Mouse (Mus musculus) limb, embryonic 12.5 days (tissue): ENCODE measurements at regions not wholly inside any gene's neighbourhood (a gene's known extent, or its start where the extent isn't known, plus 50 kb on each side); places are given as distances from the start of the nearest gene placed in this dataset.

Source experiments
- ATAC-seq: fragments of 200-750 bp; cut with Nextera tagmentation; 2 replicates; pipeline ENCODE4 v1.8.0; 2017; ENCODE audit warnings: low read depth, moderate TSS enrichment; ENCODE audit not compliant: insufficient number of reproducible peaks, insufficient read depth, low FRiP score, low TSS enrichment
- H3K27ac ChIP-seq: fragments of 300-500 bp; sonication (generic); 2 replicates; pipeline ENCODE4 v1.5.1; 2016; ENCODE audit warnings: mild to moderate bottlenecking, moderate library complexity
- H3K27me3 ChIP-seq: fragments of 300-500 bp; sonication (generic); 2 replicates; pipeline ENCODE4 v1.6.1; 2016; ENCODE audit warnings: mild to moderate bottlenecking, moderate library complexity
- H3K36me3 ChIP-seq: fragments of 300-500 bp; sonication (generic); 2 replicates; pipeline ENCODE4 v1.6.1; 2016; ENCODE audit warnings: mild to moderate bottlenecking, moderate library complexity
- H3K4me1 ChIP-seq: fragments of 300-500 bp; sonication (generic); replicated peaks from 2 replicates; pipeline ENCODE4 v1.6.1; 2016
- H3K4me2 ChIP-seq: fragments of 300-500 bp; sonication (generic); 2 replicates; pipeline ENCODE4 v1.6.1; 2016; ENCODE audit warnings: mild to moderate bottlenecking, moderate library complexity
- H3K4me3 ChIP-seq: fragments of 300-500 bp; sonication (generic); replicated peaks from 2 replicates; pipeline ENCODE4 v1.5.1; 2016; ENCODE audit warnings: mild to moderate bottlenecking
- H3K9ac ChIP-seq: fragments of 300-500 bp; sonication (generic); replicated peaks from 2 replicates; pipeline ENCODE4 v1.6.1; 2016; ENCODE audit warnings: mild to moderate bottlenecking, moderate library complexity
- H3K9me3 ChIP-seq: fragments of 300-500 bp; sonication (generic); 2 replicates; pipeline ENCODE4 v1.6.1; 2016; ENCODE audit warnings: mild to moderate bottlenecking, moderate library complexity
- WGBS: fragments of 180-500 bp; shearing (Covaris S2); methylation state at CpG from one replicate; pipeline ENCODE4 v1.1.7; 2016; 5-methylcytosine and 5-hydroxymethylcytosine counted together

DNA sequence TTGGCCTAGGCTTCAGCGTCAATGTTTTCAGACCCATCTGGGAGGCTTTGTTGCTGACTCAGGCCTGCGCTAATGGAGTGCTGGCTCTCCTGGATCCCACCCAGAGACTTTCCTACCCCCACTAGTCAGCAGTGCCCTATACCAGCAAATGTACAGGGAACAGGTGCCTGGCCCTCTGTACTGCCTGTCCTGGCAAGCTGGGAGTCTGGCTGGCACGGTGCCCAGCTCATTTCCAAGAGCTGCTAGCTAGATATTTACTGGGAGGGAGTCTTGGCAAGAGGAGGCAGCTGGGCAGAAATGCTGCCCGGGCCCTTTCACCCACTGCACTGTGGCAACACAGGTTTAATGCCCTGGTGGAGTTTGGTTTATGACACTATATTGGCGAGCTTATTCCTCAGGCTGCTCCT is 197.2 kb downstream of the Emp1 start:
- peak; percentile 79; the same call in 1 of the 2 replicates for ATAC-seq
- no peak overlapping the region for H3K4me2 ChIP-seq

DNA sequence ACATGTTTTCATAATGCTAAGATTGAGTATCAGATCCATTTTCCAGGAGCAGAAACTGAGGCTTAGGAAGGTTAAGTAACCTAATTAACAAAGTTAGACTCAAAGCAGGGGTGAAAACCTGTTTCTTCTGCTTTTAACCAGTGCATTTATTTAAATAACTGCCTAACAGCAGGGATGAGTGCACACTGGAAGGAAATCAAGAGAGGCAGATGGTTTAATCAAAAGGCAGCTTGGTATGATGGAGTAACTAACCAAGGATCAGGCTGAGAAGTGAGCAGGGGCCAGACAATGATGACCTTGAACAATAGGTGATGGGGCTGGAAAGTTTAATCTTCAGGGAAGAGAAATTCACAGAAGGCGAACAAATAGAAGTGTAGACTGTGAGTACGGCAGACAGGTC is 199.9 kb downstream of the Emp1 start:
- Histone ChIP-seq H3K4me2 (no peak overlapping the region), H3K4me3 (no peak overlapping the region), H3K9me3 (no peaks in the 10 kb centered on the region), H3K27ac (no peak overlapping the region), H3K4me1 (0 out of 2 replicates have a peak, but pooled peaks cover 5% of the 10 kb centered on the region), H3K27me3 (0 out of 2 replicates have a peak, but pooled peaks cover 3% of the 10 kb centered on the region), H3K36me3 (no peaks in the 10 kb centered on the region), H3K9ac (no peak overlapping the region)
- ATAC-seq, result no peak
- WGBS, result 88% methylated on average over 2 of the region's 2 CpGs

More for the DNA sequence above, 197.2 kb downstream of the Emp1 start:
- Histone ChIP-seq H3K4me3 (no peak overlapping the region), H3K9me3 (no peaks in the 10 kb centered on the region), H3K27me3 (0 out of 2 replicates have a peak, but pooled peaks cover 3% of the 10 kb centered on the region), H3K4me1 (0 out of 2 replicates have a peak, but pooled peaks cover 5% of the 10 kb centered on the region), H3K27ac (no peak overlapping the region), H3K36me3 (no peaks in the 10 kb centered on the region), H3K9ac (no peak overlapping the region)
- 71% methylated on average over 5 of the region's 5 CpGs for WGBS

- no peak for ATAC-seq
These were observed 201.4 kb downstream of the Emp1 start for GRCm38 (mm10) chr6:135563766-135564165.

DNA sequence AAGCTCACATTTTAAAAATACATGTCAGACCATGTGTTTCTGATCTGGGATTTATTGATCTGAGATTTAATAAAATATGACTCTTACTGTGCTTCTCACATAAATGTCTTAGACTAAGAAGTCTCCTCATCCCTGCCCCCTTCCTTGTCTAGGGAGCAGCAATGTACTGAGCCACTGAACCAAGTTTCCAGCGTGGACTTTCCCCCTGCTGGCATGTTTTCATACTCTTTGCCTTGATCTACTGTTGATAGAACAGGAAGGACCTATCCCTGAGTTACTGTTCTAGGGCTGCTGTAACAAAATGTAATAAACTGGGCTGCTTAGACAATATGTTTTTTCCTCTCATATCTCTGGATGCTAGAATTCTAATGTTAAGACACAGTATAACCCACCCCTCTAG is 206.7 kb downstream of the Emp1 start:
- Histone ChIP-seq H3K36me3 (no peaks in the 10 kb centered on the region), H3K4me1 (no peaks in the 10 kb centered on the region), H3K9me3 (no peaks in the 10 kb centered on the region), H3K27me3 (no peaks in the 10 kb centered on the region), H3K4me3 (no peak overlapping the region), H3K4me2 (no peak overlapping the region), H3K27ac (no peak overlapping the region), H3K9ac (no peak overlapping the region)
- ATAC-seq, result no peak
- 67% methylated on average over 1 of the region's 1 CpGs for WGBS

More at GRCm38 (mm10) chr6:135563766-135564165, 201.4 kb downstream of the Emp1 start:
- H3K36me3 ChIP-seq, result no peaks in the 10 kb centered on the region
- H3K27me3 ChIP-seq, result 0 out of 2 replicates have a peak, but pooled peaks cover 3% of the 10 kb centered on the region
- no peak overlapping the region for H3K9ac ChIP-seq
- 0 out of 2 replicates have a peak, but pooled peaks cover 5% of the 10 kb centered on the region for H3K4me1 ChIP-seq
- no peak overlapping the region for H3K4me2 ChIP-seq
- H3K27ac ChIP-seq, result no peak overlapping the region
- H3K4me3 ChIP-seq, result no peak overlapping the region
- no peaks in the 10 kb centered on the region for H3K9me3 ChIP-seq

DNA sequence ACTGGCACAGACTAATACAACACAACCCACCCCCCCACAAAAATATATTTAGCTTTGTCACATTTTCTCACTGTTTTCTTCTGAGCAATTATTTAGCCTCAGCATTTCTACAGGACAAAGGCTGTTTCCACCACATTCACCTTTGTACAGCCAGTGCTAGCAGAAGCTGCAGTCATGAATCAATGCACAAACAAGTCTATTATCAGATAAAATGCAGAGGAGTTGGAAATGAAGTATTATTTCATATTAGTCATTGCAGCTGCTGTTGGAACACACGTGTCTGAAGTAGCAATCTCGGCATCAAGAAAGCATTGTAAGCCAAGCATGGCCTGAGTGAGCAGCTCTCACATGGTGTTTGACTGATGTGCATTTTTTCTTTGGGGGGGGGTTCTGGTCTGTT is 212.9 kb downstream of the Emp1 start:
- Histone ChIP-seq H3K9me3 (no peaks in the 10 kb centered on the region), H3K27me3 (no peaks in the 10 kb centered on the region), H3K4me3 (no peak overlapping the region), H3K9ac (no peak overlapping the region), H3K4me2 (no peak overlapping the region), H3K27ac (no peak overlapping the region), H3K36me3 (no peaks in the 10 kb centered on the region), H3K4me1 (no peaks in the 10 kb centered on the region)
- 79% methylated on average over 2 of the region's 2 CpGs for WGBS
- ATAC-seq, result no peak

DNA sequence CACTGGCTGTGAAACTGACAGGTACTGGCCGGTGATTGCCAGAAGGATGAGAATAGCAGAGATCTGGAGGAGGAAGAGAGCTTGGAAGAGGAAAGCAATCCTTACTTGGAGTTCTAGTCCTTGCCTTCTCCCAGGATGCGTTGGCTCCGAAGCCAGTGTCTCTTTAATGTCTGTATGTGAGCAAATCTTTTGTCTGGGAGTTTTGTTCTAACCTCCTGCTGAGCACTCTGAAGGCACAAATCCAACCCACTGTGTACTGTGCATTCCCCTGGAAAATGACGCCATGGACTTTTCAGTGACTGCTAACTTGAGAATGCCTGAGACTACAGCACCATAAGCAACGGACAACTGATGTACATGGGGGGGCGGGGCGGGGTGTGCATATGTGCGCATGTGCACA is 216.4 kb downstream of the Emp1 start:
- no peak for ATAC-seq
- 88% methylated on average over 8 of the region's 8 CpGs for WGBS
- Histone ChIP-seq H3K9ac (no peak overlapping the region), H3K4me3 (no peak overlapping the region), H3K36me3 (no peaks in the 10 kb centered on the region), H3K4me1 (no peaks in the 10 kb centered on the region), H3K27me3 (no peaks in the 10 kb centered on the region), H3K9me3 (no peaks in the 10 kb centered on the region), H3K27ac (no peak overlapping the region), H3K4me2 (no peak overlapping the region)

- Histone ChIP-seq H3K36me3 (no peaks in the 10 kb centered on the region), H3K9ac (no peak overlapping the region), H3K4me3 (no peak overlapping the region), H3K4me1 (no peaks in the 10 kb centered on the region), H3K27ac (no peak overlapping the region), H3K27me3 (no peaks in the 10 kb centered on the region), H3K4me2 (no peak overlapping the region), H3K9me3 (no peaks in the 10 kb centered on the region)
- WGBS, result 55% methylated on average over 2 of the region's 2 CpGs
- no peak for ATAC-seq
These were observed 220.2 kb downstream of the Emp1 start for GRCm38 (mm10) chr6:135582567-135582966.

DNA sequence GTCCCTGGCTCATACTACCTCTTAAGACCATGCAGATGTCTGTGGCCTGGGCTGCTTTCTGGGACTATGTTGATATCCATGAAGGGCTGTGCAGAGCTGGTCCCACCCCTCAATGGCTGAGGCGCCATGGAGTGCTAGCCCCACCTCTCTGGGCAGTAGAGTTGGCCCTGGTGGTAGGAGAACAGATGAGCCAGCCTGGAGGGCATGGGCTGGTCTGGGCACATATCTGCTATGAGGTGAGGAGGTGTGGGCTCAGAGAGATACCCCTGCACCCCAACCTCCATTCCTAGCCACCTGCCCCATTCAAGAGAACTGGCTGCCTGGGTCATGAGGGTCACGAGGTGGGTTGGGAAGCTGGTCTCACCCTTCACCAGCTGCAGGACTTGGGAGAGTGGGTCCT is 222.4 kb downstream of the Emp1 start:
- no peak overlapping the region for H3K9ac ChIP-seq
- WGBS, result 93% methylated on average over 2 of the region's 2 CpGs
- no peak overlapping the region for H3K4me3 ChIP-seq
- no peak overlapping the region for H3K4me2 ChIP-seq
- H3K36me3 ChIP-seq, result no peaks in the 10 kb centered on the region
- no peaks in the 10 kb centered on the region for H3K9me3 ChIP-seq
- H3K27me3 ChIP-seq, result no peaks in the 10 kb centered on the region
- no peak overlapping the region for H3K27ac ChIP-seq
- H3K4me1 ChIP-seq, result no peaks in the 10 kb centered on the region
- no peak for ATAC-seq

DNA sequence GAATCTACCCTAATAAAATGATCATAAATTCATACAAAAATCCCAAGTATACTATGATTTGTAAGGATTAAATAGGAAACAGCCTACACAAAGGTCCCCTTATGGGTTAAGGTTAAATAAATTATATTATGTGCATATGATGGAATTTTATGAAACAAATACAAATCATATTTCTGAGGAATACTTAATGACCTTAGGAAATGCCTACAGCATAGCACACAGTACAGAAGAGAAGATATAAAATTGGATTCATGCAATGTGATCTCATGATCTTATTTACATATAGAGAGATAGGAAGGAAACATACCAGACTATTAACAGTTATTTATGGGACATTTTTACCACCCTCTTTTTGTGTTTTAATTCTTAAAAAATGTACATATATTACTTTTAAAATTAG is 227.7 kb downstream of the Emp1 start:
- H3K9ac ChIP-seq, result no peak overlapping the region
- H3K4me3 ChIP-seq, result no peak overlapping the region
- no peaks in the 10 kb centered on the region for H3K27me3 ChIP-seq
- H3K9me3 ChIP-seq, result no peaks in the 10 kb centered on the region
- no peak overlapping the region for H3K27ac ChIP-seq
- ATAC-seq, result no peak
- H3K36me3 ChIP-seq, result no peaks in the 10 kb centered on the region
- H3K4me1 ChIP-seq, result no peaks in the 10 kb centered on the region
- H3K4me2 ChIP-seq, result no peak overlapping the region

DNA sequence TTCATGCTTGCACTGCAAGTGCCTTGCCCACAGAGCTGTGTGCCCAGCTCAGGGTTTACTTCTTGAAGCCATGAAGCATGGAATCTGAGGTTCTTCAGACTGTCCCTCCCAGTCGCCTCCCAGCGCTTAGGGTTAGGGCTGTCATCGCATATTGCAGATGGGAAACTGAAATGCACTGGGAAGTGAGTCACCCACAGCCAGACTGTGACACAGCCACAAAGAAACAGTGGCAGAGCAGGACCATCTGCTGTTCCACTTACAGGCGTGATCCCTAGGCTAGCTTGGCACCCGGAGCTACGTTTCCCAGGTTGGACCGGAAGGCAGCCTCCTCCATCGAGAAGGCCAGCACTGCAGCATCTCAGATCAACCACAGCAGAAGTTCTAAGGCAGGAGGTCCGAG is 228.7 kb downstream of the Emp1 start:
- ATAC-seq, result no peak
- no peak overlapping the region for H3K9ac ChIP-seq
- H3K4me2 ChIP-seq, result no peak overlapping the region
- H3K4me3 ChIP-seq, result no peak overlapping the region
- H3K36me3 ChIP-seq, result no peaks in the 10 kb centered on the region
- WGBS, result 92% methylated on average over 9 of the region's 9 CpGs
- H3K27ac ChIP-seq, result no peak overlapping the region
- no peaks in the 10 kb centered on the region for H3K4me1 ChIP-seq
- no peaks in the 10 kb centered on the region for H3K9me3 ChIP-seq
- H3K27me3 ChIP-seq, result no peaks in the 10 kb centered on the region

GRCm38 (mm10) chr6:135596358-135596757 is 234.0 kb downstream of the Emp1 start:
- no peaks in the 10 kb centered on the region for H3K27me3 ChIP-seq
- no peaks in the 10 kb centered on the region for H3K36me3 ChIP-seq
- no peaks in the 10 kb centered on the region for H3K9me3 ChIP-seq
- ATAC-seq, result no peak
- H3K4me2 ChIP-seq, result no peak overlapping the region
- H3K27ac ChIP-seq, result no peak overlapping the region
- WGBS, result 93% methylated on average over 4 of the region's 4 CpGs
- H3K4me1 ChIP-seq, result no peaks in the 10 kb centered on the region
- no peak overlapping the region for H3K9ac ChIP-seq
- H3K4me3 ChIP-seq, result no peak overlapping the region

GRCm38 (mm10) chr6:135610504-135611096 is 248.3 kb downstream of the Emp1 start:
- Histone ChIP-seq H3K4me3 (no peak overlapping the region), H3K27me3 (no peaks in the 10 kb centered on the region), H3K4me1 (peaks cover 5% of the 10 kb centered on the region; the same call in 1 of the 2 replicates), H3K27ac (no peak overlapping the region), H3K36me3 (no peaks in the 10 kb centered on the region), H3K9ac (no peak overlapping the region), H3K9me3 (no peaks in the 10 kb centered on the region), H3K4me2 (no peak overlapping the region)
- no peak for ATAC-seq
- 67% methylated on average over 3 of the region's 3 CpGs for WGBS
